ENCODE assay signal across 15 mouse cellular contexts in the genomic region with DNA sequence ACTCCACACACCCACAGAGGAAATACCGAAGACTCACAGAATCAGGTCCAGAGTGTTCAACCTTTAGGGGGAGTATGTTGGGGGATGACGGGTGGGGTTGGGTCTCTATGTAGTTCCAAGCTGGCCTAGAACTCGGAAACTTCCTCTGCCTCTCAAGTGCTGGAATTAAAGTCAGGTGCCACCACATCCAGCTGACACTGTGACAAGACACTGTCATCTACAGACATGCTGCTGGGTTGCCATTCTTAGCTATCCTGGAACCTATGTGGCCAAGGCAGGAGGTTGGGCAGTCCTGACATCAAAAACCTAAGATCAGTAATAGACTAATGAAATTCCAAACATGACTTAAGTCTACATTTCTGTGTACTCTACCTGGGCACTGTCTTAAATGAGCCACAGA. TPM values are rescaled to one million over a fixed set of nuclear protein-coding genes. Genes with fewer than 3 reads are reported as not detected.
DNase-seq lines count a peak whose midpoint lies in the region; ATAC-seq and TF ChIP-seq lines count a peak whose summit lies in the region.
"Had no signal": no experiment of that assay in that cellular context is flagged by ENCODE, and none has a peak within 500 bp of the region (broad histone marks: within the 10 kb centered on the region; RNA-seq: fewer than 3 reads in every experiment).

No protein-coding gene starts in this region.

- no peaks in the 10 kb centered on the region for H3K36me3 ChIP-seq in heart, embryonic 14.5 days (ENCODE audit: control insufficient read depth, insufficient read depth, low read length)
- no peaks in the 10 kb centered on the region for H3K36me3 ChIP-seq in liver, postnatal 0 days (replicated peaks; ENCODE audit: insufficient read depth, low read length)
- H3K36me3 ChIP-seq in forebrain, embryonic 14.5 days (ENCODE audit: control insufficient read depth, insufficient read depth, low read length) = no peaks in the 10 kb centered on the region

- peaks cover 10 to 40% of the 10 kb centered on the region in 2 experiments for H3K4me1 ChIP-seq in heart, embryonic 14.5 days (ENCODE audit: control insufficient read depth in 2 of 2, insufficient read depth in 2 of 2, low read length in 2 of 2)
- peaks cover 23% of the 10 kb centered on the region for H3K4me1 ChIP-seq in liver, postnatal 0 days (ENCODE audit: insufficient read depth)
- H3K4me1 ChIP-seq in forebrain, embryonic 14.5 days (ENCODE audit: control insufficient read depth, insufficient read depth, low read length) = peaks cover 20% of the 10 kb centered on the region

- no peak overlapping the region for H3K4me3 ChIP-seq in heart, embryonic 14.5 days (ENCODE audit: control insufficient read depth in 1 of 2, insufficient read depth in 1 of 2, low read depth in 1 of 2, low read length in 2 of 2)
- H3K4me3 ChIP-seq in liver, postnatal 0 days (ENCODE audit: low read depth, low read length) = peak overlapping the region; percentile 96; the same call in 1 of the 2 replicates
- no peak overlapping the region for H3K4me3 ChIP-seq in forebrain, embryonic 14.5 days (ENCODE audit: low read depth, low read length)
- H3K4me3 ChIP-seq: heart, adult 2 months had no signal

- ATAC-seq in heart, embryonic 14.5 days (ENCODE audit: insufficient number of reproducible peaks, insufficient read depth, low FRiP score, low read depth) = no peak
- no peak for ATAC-seq in liver, postnatal 0 days
- ATAC-seq in forebrain, embryonic 14.5 days = no peak

- H3K9ac ChIP-seq in heart, embryonic 14.5 days (ENCODE audit: low read length) = peak overlapping the region; percentile 44; the same call in 1 of the 2 replicates
- no peak overlapping the region; the same call in 1 of the 2 replicates for H3K9ac ChIP-seq in liver, postnatal 0 days (replicated peaks)
- H3K9ac ChIP-seq in forebrain, embryonic 14.5 days (ENCODE audit: low read length) = no peak overlapping the region

- H3K9me3 ChIP-seq in heart, embryonic 14.5 days (ENCODE audit: control insufficient read depth, low read length) = no peaks in the 10 kb centered on the region
- H3K9me3 ChIP-seq in liver, postnatal 0 days (ENCODE audit: low read length) = no peaks in the 10 kb centered on the region
- no peaks in the 10 kb centered on the region for H3K9me3 ChIP-seq in forebrain, embryonic 14.5 days (replicated peaks; ENCODE audit: control insufficient read depth, low read length)

- 63% methylated on average over 3 of the region's 3 CpGs for WGBS in heart, embryonic 14.5 days
- 68% methylated on average over 3 of the region's 3 CpGs for WGBS in liver, postnatal 0 days (ENCODE audit: insufficient replicate concordance)
- WGBS in forebrain, embryonic 14.5 days = 80% methylated on average over 3 of the region's 3 CpGs

- TF ChIP-seq EP300 in liver, postnatal 0 days (IDR thresholded peaks at IDR 0.05; ENCODE audit: low read depth) = no peak

- DNase-seq in heart, postnatal 4 days = no peak
- DNase-seq in liver, postnatal 0 days = no peak
- DNase-seq in liver = no peak
- DNase-seq in forebrain, embryonic 14.5 days (ENCODE audit: low spot score) = no peak
- DNase-seq in induced T-regulatory cell, adult 2 months (ENCODE audit: low read depth) = peak; percentile 18
- DNase-seq in cerebellum, adult 8-10 months = no peak
- no peak for DNase-seq in cerebellum, postnatal 10 days
- DNase-seq: adrenal gland, postnatal 10 days; heart, adult 2 months; kidney, adult 8-10 months; lung, adult 18-20 months; right cerebral cortex, postnatal 14 days; thymus, adult 18-20 months had no signal

- TF ChIP-seq CTCF in liver, postnatal 0 days (IDR thresholded peaks at IDR 0.05; ENCODE audit: low read depth) = no peak

- H3K27ac ChIP-seq in heart, embryonic 14.5 days (replicated peaks in 1 of 2; ENCODE audit: control insufficient read depth in 1 of 2, insufficient read depth in 1 of 2, low read depth in 2 of 2, low read length in 2 of 2) = no peak overlapping the region
- H3K27ac ChIP-seq in liver, postnatal 0 days (ENCODE audit: low read depth) = no peak overlapping the region
- no peak overlapping the region for H3K27ac ChIP-seq in forebrain, embryonic 14.5 days (ENCODE audit: low read depth, low read length)
- H3K27ac ChIP-seq: heart, adult 2 months; layer of hippocampus, adult 2 months had no signal

- peak overlapping the region; percentile 60; the same call in 1 of the 2 replicates for H3K4me2 ChIP-seq in heart, embryonic 14.5 days (ENCODE audit: low read length)
- peak overlapping the region; percentile 94 for H3K4me2 ChIP-seq in liver, postnatal 0 days (ENCODE audit: low read depth, low read length)
- peak overlapping the region; percentile 58; the same call in 1 of the 2 replicates for H3K4me2 ChIP-seq in forebrain, embryonic 14.5 days (ENCODE audit: low read length)

- H3K27me3 ChIP-seq in heart, embryonic 14.5 days (ENCODE audit: control insufficient read depth, insufficient read depth, low read length) = no peaks in the 10 kb centered on the region
- H3K27me3 ChIP-seq in liver, postnatal 0 days (ENCODE audit: insufficient read depth, low read length) = no peaks in the 10 kb centered on the region
- H3K27me3 ChIP-seq in forebrain, embryonic 14.5 days (replicated peaks; ENCODE audit: control insufficient read depth, insufficient read depth, low read length) = no peaks in the 10 kb centered on the region

RNA-seq across cellular contexts. Expression of gene Rnf2, which starts 2.4 kb away (rescaled TPM):
- 69.2 and 73.7 TPM in 2 replicates for polyA plus RNA-seq in heart, embryonic 14.5 days (2014; fragmentation: Nextera tagmentation; extraction: Ambion mirVana)
- total RNA-seq in heart, postnatal 4 days (2021) = 10 to 100 TPM; 42.4 to 45.1 TPM
- 18.8 and 19.4 TPM in 2 replicates for polyA plus RNA-seq in liver, postnatal 0 days (2015; fragmentation: Nextera tagmentation; extraction: Ambion mirVana)
- polyA plus RNA-seq in forebrain, embryonic 14.5 days (2014; fragmentation: Nextera tagmentation; extraction: Ambion mirVana) = 143 and 144 TPM in 2 replicates
